Mouse (Mus musculus): Measurements from ENCODE around the gene Trim40. TPM values are rescaled to one million over a fixed set of nuclear protein-coding genes. Genes with fewer than 3 reads are reported as not detected.

The Trim40 gene
- not detected for total RNA-seq (2021)

- intact Hi-C loops (cut with DNase I): loop anchor here (5.0 kb wide), 2 partner anchors 68 to 312 kb away; partner anchors contain the start of gene Olfr94
- DNase-seq: no peak
Measured at GRCm38 (mm10) chr17:36890073-36890903, at the start of gene Trim40. Trim40 (minus strand) TSS chr17:36890123.

GRCm38 (mm10) chr17:36938056-36938455, 48.1 kb upstream of the Trim40 start:
- intact Hi-C loops (cut with DNase I): no loop called here
- DNase-seq: no peak

- intact Hi-C loops (cut with DNase I): loop anchor here (2.0 kb wide), 1 partner anchor 15 kb away; no protein-coding TSS in a partner anchor
- DNase-seq: peak; percentile 68 to 72
Measured at GRCm38 (mm10) chr17:36931806-36932205, 41.9 kb upstream of the Trim40 start.

GRCm38 (mm10) chr17:36931130-36931529, 41.2 kb upstream of the Trim40 start:
- intact Hi-C loops (cut with DNase I): loop anchor here (2.0 kb wide), 1 partner anchor 16 kb away; no protein-coding TSS in a partner anchor
- DNase-seq: no peak

- peak; percentile 23 to 26 for DNase-seq
- intact Hi-C loops (cut with DNase I): loop anchor here (2.0 kb wide), 1 partner anchor 17 kb away; no protein-coding TSS in a partner anchor
Measured at GRCm38 (mm10) chr17:36930233-36930632, 40.3 kb upstream of the Trim40 start.

GRCm38 (mm10) chr17:36929236-36929932, 39.5 kb upstream of the Trim40 start:
- intact Hi-C loops (cut with DNase I): no loop called here
- DNase-seq: no peak

- intact Hi-C loops (cut with DNase I): no loop called here
- peak in 1 of 2 experiments; percentile 23 for DNase-seq
Measured at GRCm38 (mm10) chr17:36927496-36928120, 37.7 kb upstream of the Trim40 start.

- no peak for DNase-seq
- intact Hi-C loops (cut with DNase I): no loop called here
Measured at GRCm38 (mm10) chr17:36923491-36923890, 33.6 kb upstream of the Trim40 start.

DNA sequence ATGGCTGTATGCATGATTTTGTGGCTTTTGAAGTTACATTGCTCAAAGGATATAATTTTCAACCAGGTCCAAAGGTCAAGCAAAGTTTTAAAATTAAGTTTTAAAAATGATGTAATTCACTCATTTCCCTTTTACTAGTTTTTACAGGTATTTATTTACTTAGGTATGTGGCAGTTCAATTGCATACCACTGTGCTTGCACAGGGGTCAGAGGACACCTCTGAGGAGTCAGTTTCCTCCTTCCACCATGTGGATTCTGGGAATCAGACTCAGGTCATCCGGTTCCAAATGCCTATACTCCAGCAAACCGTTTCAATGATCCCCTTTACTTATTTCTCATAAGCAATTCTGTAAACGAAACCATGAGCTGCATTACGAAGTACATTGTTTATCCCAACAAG, 32.8 kb upstream of the Trim40 start:
- no peak for DNase-seq
- intact Hi-C loops (cut with DNase I): no loop called here

DNA sequence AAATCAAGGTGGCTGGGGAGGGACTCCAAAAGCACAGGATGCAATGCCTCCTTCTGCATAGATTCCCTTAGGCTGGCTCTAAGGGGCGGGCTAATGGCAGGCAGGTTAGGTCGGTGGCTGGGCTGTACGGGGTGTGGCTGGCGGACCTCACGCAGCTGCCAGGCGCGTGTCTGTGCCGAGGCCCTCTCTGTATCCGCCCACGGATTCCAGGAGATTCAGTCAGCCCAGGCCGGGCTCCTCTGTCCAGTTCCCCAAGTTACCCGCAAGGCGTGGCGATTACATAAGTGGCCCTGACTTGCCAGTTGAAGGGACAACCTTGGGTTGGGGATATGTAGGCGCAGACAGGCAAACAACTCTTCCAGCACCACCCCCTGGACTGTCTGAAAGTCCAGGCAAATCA, 30.3 kb upstream of the Trim40 start:
- intact Hi-C loops (cut with DNase I): no loop called here

DNA sequence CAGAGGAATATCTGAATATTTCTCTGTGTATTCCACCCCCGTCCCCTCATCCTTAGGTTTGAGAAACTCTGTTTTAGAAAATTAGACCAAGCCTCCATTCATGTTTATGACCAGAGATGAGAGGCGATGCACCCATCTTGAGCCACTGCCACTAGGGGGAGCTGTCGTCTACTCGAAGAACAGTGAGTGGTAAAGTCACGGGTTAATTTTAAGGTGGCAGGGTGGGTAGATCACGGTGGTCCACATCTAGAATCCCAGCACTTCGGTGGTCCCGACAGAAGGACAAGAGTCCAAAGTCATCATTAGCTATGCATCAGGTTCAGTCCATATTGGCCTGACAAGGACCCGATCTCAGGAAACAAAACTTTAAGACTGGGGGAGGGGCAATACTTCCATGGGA, 25.2 kb upstream of the Trim40 start:
- intact Hi-C loops (cut with DNase I): loop anchor here (1.0 to 5.0 kb wide), 3 partner anchors 22 to 133 kb away; partner anchors contain the start of genes Znrd1 and Znrd1as
- DNase-seq: peak; percentile 48 to 76

More for the DNA sequence above, 30.3 kb upstream of the Trim40 start:
- DNase-seq: no peak

GRCm38 (mm10) chr17:36914108-36914507, 24.2 kb upstream of the Trim40 start:
- DNase-seq: peak; percentile 73 to 85
- intact Hi-C loops (cut with DNase I): loop anchor here (1.0 to 2.0 kb wide), 3 partner anchors 21 to 90 kb away; no protein-coding TSS in a partner anchor

DNA sequence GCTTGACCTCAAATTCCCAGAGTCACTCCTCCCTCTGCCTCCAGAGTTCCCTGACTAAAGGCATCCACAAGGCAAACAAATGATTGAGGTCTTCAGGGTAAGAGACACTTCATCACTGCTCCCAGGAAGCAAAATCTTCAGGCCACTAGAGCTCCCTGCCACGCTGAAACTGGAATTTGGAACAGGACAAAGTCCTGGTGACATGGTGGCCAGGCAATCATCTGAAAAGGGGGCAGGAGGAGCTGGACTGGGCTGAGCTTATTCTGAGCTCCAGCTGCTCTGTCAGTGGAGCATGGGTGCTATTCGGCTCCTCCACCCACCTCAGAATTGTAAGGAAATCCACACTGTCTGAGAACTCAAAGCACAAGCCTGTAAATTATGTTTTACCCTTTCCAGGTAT, 22.1 kb upstream of the Trim40 start:
- intact Hi-C loops (cut with DNase I): no loop called here
- DNase-seq: no peak

- no peak for DNase-seq
- intact Hi-C loops (cut with DNase I): no loop called here
Measured at GRCm38 (mm10) chr17:36909802-36910201, 19.9 kb upstream of the Trim40 start.

GRCm38 (mm10) chr17:36908235-36908634, 18.3 kb upstream of the Trim40 start:
- DNase-seq: no peak
- intact Hi-C loops (cut with DNase I): no loop called here

GRCm38 (mm10) chr17:36903651-36904050, 13.7 kb upstream of the Trim40 start:
- intact Hi-C loops (cut with DNase I): no loop called here
- DNase-seq: no peak

DNA sequence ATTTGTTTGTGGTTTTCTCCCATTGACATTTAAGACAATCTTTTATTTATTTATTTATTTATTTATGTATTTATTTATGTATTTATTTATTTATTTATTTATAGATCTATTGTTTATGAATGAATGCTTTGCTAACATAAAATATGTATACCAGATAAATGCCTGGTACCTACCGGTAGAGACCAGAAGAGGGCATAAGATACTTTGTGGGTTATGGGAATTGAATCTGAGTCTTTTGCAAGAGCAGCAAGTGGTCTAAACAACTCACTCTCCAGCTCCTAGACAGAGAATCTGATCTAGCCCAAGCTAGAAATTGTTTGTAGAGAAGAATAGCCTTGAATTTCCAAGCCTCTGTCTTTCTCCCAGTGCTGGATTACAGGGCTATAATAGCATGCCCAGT, 10.8 kb upstream of the Trim40 start:
- intact Hi-C loops (cut with DNase I): no loop called here
- DNase-seq: peak in 1 of 2 experiments; percentile 14

- intact Hi-C loops (cut with DNase I): no loop called here
- no peak for DNase-seq
Measured at GRCm38 (mm10) chr17:36900001-36900400, 10.1 kb upstream of the Trim40 start.

GRCm38 (mm10) chr17:36899376-36899775, 9.5 kb upstream of the Trim40 start:
- intact Hi-C loops (cut with DNase I): no loop called here

GRCm38 (mm10) chr17:36897552-36898205, 7.8 kb upstream of the Trim40 start, which contains the start of gene Trim31:
Trim31 (plus strand) TSS chr17:36898118.
- intact Hi-C loops (cut with DNase I): no loop called here
- DNase-seq: no peak

More at GRCm38 (mm10) chr17:36899376-36899775, 9.5 kb upstream of the Trim40 start:
- DNase-seq: no peak
